Mouse (Mus musculus) spleen, postnatal 36 days (tissue): ENCODE data around the gene Hist1h4h.
A peak's percentile ranks its signal among the peaks of the same experiment; 100 is the strongest.
"Not testable (repeated sequence)": the region's sequence is repeated elsewhere in the genome, so short reads cannot be mapped to it uniquely, and the experiment has no call there.

ENCODE experiments used
- DNase-seq, 2 experiments: peaks; one replicate each; pipeline ENCODE4 v3.0.0; 2022; ENCODE audit warnings: low spot score in 2 of 2, mixed read lengths in 1 of 2

Hist1h4h gene

DNA sequence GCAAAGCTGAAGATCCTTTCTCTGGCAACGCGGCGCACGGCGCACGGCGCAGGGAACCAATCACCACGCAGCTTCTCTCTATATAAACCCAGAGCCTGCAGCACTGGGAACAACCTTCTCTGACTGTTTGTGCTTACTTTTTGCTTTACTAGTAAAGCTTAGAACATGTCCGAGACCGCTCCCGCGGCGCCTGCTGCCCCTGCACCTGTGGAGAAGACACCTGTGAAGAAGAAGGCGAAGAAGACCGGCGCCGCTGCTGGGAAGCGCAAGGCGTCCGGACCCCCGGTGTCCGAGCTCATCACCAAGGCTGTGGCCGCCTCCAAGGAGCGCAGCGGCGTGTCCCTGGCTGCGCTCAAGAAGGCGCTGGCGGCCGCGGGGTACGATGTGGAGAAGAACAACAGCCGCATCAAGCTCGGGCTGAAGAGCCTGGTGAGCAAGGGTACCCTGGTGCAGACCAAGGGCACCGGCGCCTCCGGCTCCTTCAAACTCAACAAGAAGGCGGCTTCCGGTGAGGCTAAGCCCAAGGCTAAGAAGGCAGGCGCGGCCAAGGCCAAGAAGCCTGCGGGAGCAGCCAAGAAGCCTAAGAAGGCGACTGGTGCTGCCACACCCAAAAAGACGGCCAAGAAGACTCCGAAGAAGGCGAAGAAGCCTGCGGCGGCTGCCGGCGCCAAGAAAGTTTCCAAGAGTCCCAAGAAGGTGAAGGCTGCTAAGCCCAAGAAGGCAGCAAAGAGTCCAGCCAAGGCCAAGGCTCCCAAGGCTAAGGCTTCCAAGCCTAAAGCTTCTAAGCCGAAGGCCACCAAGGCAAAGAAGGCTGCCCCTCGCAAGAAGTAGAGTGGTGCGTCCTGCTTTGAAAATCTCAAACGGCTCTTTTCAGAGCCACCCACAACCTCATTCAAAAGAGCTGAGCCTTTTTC lies 24.3 kb downstream of the Hist1h4h start:
- DNase-seq: peak; percentile 87 to 91

DNA sequence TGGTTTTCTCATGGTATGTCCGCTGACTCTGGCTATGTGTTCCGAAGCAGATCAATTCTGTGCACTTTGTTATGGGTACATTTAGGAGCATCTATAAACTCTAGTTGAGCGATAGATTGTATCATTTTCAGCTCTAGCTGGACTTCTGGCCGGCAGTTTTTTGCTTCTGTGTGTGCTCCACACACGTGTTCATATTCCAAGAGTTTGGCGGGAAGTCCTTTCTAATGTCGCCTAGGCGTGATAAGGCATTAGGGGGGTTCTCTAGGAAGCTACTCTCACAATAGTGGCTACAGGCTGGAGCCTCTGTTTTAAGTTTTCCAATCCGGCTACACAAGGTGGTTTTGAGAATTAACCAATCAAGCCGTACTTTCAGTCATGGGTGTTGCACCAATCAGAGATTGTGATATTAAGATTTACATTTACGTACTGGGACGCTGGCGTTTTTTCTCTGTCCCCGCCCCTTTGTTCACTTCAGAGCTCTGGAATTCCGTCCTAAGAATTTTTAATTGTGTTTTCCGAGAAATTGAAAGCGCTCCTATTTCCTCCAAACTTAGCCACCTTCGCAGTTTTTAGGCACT lies 25.1 kb downstream of the Hist1h4h start:
- DNase-seq: peak; percentile 76 to 82

DNA sequence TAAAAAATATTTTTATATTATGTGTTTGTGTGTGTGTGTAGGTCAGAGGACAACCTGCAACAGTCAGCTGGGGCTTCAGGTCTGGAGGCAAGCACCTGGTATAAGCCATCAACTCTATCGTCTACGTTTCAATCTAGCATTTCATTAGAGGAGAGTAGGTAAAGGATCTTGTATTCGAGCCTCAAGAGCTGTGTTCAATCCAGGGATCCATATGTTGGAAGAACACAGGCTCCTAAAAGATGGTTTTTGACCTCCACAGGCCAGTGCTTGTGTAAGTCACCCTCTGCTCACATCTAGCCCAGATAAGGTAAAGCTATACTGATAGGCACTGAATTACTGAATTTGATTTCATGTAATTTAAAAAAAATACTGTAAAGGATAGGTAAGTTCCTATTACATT lies 26.1 kb downstream of the Hist1h4h start:
- no peak for DNase-seq

DNA sequence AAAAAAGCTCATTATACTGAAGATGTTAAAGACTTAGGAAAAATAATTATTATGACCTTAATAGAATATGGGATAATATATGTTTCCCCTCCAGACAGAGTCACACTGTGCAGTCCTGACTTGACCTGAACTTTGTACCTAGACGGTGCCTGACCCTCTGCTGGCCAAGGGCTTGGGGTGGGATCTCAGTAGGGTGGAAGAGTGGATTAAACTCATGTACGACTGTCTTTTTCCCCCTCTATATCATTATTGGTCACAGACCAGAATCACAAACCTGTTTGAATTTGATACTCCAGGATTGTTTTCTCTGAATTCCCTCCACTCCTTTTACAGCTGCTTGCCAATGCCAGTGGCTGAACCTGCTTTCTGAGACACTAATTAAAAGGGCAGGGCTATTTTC lies 29.8 kb downstream of the Hist1h4h start:
- not testable (repeated sequence) for DNase-seq

GRCm38 (mm10) chr13:23561531-23561882 lies 30.7 kb downstream of the Hist1h4h start:
- DNase-seq: not testable (repeated sequence)

DNA sequence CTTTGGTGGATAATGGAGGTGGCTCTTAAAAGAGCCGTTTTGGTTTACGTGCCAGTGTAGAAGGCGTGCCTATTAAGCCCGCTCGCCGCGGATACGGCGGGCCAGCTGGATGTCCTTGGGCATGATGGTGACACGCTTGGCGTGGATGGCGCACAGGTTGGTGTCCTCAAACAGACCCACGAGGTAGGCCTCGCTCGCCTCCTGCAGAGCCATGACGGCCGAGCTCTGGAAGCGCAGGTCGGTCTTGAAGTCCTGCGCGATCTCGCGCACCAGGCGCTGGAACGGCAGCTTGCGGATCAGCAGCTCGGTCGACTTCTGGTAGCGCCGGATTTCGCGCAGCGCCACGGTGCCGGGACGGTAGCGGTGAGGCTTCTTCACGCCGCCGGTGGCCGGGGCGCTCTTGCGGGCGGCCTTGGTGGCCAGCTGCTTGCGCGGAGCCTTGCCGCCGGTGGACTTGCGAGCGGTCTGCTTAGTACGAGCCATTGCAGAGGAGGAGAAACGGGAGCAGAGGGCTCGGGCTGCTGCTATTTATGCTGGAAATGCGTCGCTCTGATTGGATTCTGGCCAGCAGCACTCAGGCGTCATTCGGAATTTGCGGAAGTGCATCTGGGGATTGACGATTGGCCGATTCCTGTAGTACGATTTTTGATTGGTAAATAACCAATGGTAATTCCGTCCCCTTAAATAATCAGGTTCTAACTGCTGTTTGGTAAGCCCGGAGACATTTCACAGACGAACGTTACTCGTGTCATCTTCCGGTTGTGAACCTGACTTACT lies 31.2 kb downstream of the Hist1h4h start, which contains the start of gene Hist1h3e:
Gene Hist1h3e (minus strand): TSS at position 487 of the 777 bp plus-strand sequence.
- peak; percentile 94 to 96 for DNase-seq

DNA sequence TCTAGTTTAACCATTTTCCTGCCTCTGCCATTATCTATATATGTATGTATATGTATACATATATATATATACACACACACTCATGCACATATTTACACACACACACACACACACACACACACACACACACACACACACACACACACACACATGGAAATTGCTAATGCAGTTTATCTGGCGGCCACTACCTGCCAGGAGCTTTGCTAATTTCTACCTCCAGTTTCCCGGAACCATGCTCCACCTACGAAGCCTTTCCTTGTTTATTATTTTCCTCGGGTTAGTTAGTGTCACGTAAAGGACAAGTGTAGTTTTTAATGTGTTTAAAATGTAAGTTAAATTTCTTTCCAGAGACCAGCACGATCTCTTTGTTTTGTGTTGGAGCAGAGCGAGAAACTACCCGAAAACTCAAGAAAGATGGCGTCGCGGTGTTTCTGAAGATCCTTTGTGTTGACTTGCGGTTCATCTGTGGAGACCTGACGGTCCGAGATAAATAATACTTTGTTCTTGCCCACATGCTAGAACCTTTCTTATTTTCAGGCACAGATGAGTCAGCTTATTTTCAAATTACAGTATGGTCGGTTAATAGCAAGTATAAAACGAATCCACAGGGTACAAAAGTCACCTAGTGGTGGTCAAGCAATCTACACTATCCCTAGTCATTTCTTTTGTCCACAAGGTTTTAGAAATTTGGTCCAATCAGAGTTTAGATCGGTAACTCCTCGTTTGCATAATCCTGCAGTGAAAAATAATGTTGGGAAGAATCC lies 32.0 kb downstream of the Hist1h4h start:
- peak; percentile 27 to 54 for DNase-seq

DNA sequence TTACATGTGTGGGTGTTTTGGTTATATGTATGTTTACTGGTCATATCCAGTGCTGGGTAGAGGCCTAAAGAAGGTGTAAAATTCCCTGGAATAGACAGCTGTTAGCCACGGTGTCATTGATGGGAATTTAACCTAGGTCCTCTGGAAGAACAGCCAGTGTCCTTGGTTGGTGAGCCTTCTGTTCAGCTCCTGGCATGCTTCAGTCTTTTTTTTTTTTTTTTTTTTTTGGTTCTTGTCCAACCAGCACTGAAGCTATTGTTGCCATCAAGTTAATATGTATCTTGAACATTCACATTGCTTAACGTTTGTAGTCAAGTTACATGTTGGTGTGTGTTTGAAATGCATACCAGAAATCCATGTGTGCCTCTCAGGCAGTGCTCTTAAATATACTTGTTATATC lies 33.6 kb downstream of the Hist1h4h start:
- no peak for DNase-seq

GRCm38 (mm10) chr13:23570261-23571021 lies 39.6 kb downstream of the Hist1h4h start:
- not testable (repeated sequence) for DNase-seq

GRCm38 (mm10) chr13:23571022-23571503 lies 40.2 kb downstream of the Hist1h4h start, which contains the start of the genes Hist1h2ae and Hist1h2bg:
TSS of gene Hist1h2ae (minus strand) at chr13:23571220.
TSS of gene Hist1h2bg (plus strand) at chr13:23571396.
- DNase-seq: peak; percentile 80 to 88

DNA sequence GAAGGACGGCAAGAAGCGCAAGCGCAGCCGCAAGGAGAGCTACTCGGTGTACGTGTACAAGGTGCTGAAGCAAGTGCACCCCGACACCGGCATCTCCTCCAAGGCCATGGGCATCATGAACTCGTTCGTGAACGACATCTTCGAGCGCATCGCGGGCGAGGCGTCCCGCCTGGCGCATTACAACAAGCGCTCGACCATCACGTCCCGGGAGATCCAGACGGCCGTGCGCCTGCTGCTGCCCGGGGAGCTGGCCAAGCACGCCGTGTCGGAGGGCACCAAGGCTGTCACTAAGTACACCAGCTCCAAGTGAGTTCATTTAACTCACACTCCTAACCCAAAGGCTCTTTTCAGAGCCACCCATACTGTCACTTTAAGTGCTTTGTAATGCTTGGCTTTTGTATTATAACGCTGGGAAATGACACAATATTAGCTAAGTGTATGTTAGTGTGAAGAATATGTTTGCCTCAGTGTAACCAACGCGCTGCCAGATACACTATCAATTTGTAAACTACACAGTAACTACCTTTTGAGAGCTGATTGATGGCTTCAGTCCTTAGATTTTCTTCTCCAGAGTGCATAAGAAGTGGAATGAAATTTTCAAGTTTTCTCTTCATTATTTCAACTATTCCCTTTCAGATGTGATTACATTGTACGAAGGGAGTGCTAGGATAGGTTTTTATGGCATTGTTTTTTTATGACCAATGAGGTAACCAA lies 40.8 kb downstream of the Hist1h4h start:
- not testable (repeated sequence) for DNase-seq

DNA sequence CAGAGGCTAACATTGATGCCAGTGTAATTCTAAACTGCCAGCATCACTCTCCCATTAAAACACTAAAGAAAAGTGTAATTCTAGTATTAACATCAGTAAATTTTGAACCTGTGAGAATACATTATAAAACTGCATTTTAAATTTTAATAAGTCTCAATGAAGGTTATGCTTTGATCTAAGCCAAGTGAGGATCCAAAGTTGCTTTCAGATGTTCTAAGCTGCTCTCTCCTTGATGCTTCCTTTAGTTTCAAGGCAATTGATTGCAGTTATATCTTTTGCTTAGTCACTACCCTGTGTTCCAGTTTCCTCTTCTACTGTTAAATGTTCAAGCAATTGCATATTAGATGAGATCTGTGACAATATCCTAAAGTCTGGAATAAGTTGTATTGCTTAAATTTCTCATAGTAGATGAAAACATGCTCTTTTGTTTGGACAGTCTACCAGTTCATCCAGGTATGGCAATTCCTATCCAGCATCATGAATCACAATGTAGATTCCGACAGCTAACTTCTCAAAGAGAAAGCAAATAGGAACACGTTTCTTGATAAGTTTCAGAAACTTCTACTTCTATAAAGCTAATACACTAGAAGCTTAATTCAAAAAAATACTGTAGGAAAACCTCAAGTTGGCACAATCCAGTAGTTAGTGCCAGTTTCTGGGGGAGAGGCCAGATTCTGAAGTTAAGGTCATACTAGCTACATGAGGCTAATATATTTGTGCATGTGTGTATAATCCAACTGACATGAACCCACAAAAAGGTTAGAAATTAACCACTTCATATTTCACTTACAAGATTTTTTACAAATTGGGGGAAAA lies 41.6 kb downstream of the Hist1h4h start:
- no peak for DNase-seq

DNA sequence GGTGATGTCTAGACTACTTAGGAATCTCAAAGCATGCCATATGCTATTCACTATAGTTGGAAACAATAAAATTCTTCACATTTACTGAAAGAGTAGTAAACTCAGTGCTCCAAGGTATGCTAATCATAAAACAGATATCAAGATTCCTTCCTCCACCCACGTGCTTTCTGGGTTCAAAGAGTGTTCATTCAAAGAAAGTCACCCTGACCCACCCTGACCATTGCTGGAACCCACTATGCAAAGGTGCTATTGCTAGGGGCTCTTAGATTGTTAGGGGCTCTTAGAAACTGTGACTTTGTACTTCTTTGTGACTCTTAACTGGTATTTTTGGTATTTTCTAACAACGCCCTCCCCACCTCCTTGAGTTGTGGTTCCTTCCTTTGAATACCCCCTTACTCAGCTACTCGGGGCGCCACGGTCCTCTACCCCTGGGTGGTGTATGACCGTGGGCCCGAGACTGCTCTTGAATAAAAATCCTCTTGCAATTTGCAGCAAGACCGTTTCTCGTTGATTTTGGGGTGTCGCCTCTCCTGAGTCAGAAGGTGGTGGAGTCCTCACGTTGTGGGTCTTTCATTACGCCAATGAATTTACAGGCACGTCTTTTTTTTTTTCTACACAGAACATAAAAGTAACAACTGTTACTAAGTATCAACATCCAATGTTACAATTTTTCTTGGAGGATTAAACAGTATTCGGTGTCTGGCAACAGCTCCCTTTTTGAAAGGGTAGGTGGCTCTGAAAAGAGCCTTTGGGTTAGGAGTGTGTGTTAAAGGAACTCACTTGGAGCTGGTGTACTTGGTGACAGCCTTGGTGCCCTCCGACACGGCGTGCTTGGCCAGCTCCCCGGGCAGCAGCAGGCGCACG lies 42.4 kb downstream of the Hist1h4h start:
- DNase-seq: not testable (repeated sequence)

GRCm38 (mm10) chr13:23573898-23574524 lies 43.2 kb downstream of the Hist1h4h start, which contains the start of the genes Hist1h2bf and Hist1h2ad:
TSS of gene Hist1h2bf (minus strand) at chr13:23574196.
TSS of gene Hist1h2ad (plus strand) at chr13:23574381.
- DNase-seq: peak; percentile 94 to 97

DNA sequence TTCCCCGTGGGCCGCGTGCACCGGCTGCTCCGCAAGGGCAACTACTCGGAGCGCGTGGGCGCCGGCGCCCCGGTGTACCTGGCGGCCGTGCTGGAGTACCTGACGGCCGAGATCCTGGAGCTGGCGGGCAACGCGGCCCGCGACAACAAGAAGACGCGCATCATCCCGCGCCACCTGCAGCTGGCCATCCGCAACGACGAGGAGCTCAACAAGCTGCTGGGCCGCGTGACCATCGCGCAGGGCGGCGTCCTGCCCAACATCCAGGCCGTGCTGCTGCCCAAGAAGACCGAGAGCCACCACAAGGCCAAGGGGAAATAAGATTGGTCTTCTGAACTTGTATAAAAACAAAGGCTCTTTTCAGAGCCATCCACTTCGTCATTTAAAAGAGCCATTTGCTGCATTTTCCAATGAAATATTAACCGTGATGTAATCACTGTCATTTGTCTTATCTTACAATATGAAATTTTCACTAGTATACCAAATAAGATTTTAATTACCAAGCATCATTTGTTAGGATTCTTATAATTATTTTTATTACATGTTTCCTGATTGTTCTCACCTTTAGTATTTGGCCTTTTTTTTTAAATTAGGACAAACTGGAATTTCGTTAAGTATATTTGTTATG lies 43.8 kb downstream of the Hist1h4h start:
- not testable (repeated sequence) for DNase-seq

DNA sequence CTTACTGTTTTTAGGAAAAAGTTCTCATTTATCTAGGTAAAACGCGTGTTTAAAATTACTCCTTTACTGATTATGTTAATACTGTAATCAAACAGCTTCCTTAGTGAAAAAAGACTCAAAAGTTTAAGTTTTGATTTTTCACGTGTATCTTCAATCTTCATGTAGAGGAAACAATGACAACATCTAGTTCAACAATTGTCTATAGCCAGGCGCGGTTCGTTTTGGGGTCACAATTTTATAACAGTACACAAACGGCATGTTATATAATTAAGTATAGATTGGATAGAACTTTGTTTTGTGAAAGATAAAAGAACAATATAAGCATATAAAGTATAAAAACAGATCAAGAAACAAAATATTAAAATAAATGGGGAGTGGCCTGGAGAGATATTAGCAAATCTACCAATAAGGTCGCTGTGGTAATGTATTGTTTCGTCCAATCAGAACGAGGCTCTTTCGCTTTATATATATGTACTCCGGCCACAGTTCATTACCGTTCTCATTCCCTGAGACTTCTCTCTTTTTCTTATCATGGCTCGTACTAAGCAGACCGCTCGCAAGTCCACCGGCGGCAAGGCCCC lies 44.5 kb downstream of the Hist1h4h start, which contains the start of gene Hist1h3d:
Gene Hist1h3d (plus strand): TSS at position 493 of the 581 bp plus-strand sequence.
- DNase-seq: peak; percentile 76 to 87
